Mouse (Mus musculus): Measurements from ENCODE around the gene Dbnl. TPM values are rescaled to one million over a fixed set of nuclear protein-coding genes. Genes with fewer than 3 reads are reported as not detected.

Dbnl gene
- polyA plus RNA-seq, 1 experiment from 2014 or later: 152 TPM

DNA sequence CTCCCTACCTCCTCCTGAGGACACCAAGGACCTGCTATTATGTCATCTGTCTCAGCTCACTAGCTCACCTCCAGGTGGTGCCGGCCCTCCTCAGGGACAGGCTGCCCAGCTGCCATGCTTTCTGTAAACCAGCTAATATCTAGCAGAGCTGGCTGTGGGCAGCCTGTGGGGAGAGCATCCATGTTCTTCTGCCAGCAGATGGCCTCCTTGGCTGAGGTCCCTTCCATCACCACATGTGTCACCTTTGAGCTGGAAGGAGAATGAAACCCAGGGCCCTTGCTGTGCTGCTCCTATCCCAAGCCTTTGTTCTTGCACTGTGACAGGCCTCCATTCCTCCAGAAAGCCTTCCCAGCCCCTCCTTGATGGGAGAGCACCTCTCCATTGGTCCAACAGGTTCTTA lies 47.8 kb downstream of the Dbnl start:
- H3K4me1 ChIP-seq (replicated peaks; ENCODE audit: control insufficient read depth, insufficient read depth, low read length): 0 out of 2 replicates have a peak, but pooled peaks cover 1% of the 10 kb centered on the region
- WGBS: 61% methylated on average over 1 of the region's 1 CpGs
- no peaks in the 10 kb centered on the region; the same call in 1 of the 2 replicates for H3K36me3 ChIP-seq (ENCODE audit: control insufficient read depth, insufficient read depth, low read length)
- no peaks in the 10 kb centered on the region for H3K9me3 ChIP-seq (ENCODE audit: control insufficient read depth, low read length)
- no peaks in the 10 kb centered on the region for H3K27me3 ChIP-seq (ENCODE audit: control insufficient read depth, insufficient read depth, low read length)
- H3K4me2 ChIP-seq (ENCODE audit: low read depth, low read length, severe bottlenecking): no peak overlapping the region
- no peak overlapping the region for H3K9ac ChIP-seq (ENCODE audit: low read length)
- H3K27ac ChIP-seq (ENCODE audit: low read depth, low read length): no peak overlapping the region
- peak; percentile 52 for DNase-seq (ENCODE audit: low spot score)
- no peak overlapping the region for H3K4me3 ChIP-seq (ENCODE audit: low read depth, low read length)
- no peak for ATAC-seq (replicated peaks; ENCODE audit: low FRiP score)

DNA sequence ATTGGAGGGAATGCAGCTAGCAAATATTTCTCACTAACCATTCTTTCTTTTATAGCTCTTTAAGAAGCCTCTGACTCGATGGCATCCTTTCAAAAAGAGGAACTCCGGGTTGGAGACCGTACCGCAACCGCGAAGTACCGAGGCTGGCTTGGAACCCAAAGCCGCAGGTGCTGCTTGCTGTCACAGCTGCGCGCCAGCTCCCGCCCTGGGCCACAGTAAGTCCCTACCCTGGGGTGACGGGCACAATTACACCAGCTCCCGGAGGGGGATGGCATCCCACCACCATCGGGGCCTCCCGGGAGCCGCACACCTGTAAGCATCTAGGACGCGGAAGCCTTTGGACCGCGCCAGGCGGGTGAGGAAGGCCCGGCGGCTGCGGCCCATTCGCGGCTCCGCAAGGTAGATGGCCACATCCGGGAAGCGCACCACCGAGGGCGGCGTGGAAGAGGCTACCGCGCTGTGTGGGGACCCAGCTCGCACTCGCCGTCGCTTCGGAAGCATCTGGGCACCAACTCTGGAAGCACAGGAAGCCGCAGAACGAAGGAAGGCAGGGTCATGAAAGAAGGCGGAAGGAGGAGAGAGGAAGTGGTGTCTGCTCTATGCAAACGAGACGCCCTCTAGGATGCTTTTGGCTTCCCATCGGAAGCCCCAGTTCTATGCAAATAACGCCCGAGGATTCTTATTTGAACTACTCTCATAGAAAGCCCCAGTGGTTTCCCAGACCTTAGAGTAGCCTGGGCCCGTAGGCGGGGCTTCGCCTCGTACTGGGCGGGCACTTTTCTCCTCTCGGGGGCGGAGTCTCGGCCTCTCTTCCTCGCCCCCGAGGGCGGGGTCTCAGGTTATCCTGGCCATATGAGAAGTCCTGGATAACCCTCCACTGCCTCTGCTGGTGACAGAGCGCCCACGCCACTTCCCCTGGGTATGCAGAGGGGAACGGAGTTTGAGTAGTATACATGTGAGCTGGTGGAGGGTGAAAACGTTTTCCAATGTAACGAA lies 49.3 kb downstream of the Dbnl start, which contains the start of gene Polm:
Polm (minus strand) TSS at position 766 of the 996 bp plus-strand sequence.
- H3K27ac ChIP-seq (ENCODE audit: low read depth, low read length): no peak within 1 kb of the TSS
- ATAC-seq (replicated peaks; ENCODE audit: low FRiP score): peak; percentile 97
- no peaks in the 10 kb centered on the region for H3K9me3 ChIP-seq (ENCODE audit: control insufficient read depth, low read length)
- peak within 1 kb of the TSS; percentile 63 for H3K4me3 ChIP-seq (ENCODE audit: low read depth, low read length)
- 0 out of 2 replicates have a peak, but pooled peaks cover 1% of the 10 kb centered on the region for H3K4me1 ChIP-seq (replicated peaks; ENCODE audit: control insufficient read depth, insufficient read depth, low read length)
- peak within 1 kb of the TSS; percentile 84 for H3K4me2 ChIP-seq (ENCODE audit: low read depth, low read length, severe bottlenecking)
- DNase-seq (ENCODE audit: low spot score): peak; percentile 95
- no peaks in the 10 kb centered on the region for H3K27me3 ChIP-seq (ENCODE audit: control insufficient read depth, insufficient read depth, low read length)
- H3K36me3 ChIP-seq (ENCODE audit: control insufficient read depth, insufficient read depth, low read length): no peaks in the 10 kb centered on the region
- WGBS: under 1% methylated on average over 62 of the region's 63 CpGs
- peak within 1 kb of the TSS; percentile 68 for H3K9ac ChIP-seq (ENCODE audit: low read length)

DNA sequence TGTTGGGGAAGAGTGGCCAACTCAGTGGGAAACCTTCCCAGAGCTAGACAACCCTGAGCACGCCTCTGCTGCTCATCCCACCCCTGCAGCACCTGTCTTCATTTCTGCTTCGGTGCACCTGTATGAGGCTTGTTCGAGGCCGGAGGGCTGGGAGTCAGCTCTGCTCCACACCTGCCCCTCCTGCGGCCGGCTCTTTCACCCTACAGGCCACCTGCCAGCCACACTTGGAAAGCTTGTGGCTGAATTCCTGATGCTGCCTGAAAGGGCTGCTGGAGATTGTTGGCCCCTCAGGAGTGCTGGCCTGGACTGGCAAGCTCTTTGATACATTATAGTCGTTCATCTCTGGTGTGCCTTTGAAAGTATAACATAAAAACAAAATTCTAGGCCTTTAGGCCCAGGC lies 52.1 kb downstream of the Dbnl start:
- peak; percentile 48 for DNase-seq (ENCODE audit: low spot score)

DNA sequence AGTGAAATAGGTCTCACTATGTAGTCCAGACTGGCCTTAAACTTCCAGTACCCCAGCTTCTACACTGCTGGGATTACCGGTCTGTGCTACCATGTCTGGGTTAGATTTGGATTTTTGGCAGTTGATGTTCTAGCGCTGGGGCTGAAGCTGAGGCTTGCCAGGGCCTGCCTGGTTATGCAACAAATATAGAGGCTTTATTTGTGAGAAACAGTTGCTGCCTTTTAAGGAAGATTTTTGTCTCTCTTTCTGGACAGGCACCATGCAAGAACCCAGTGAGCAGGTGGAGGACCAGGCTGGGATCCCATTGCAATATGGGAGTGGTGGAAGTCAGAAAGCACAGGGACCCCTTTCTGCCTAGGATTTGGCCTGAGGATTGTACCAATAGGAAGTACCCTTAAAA lies 53.5 kb downstream of the Dbnl start:
- WGBS: 92% methylated on average over 2 of the region's 2 CpGs

More for the DNA sequence above, 52.1 kb downstream of the Dbnl start:
- Histone ChIP-seq H3K4me1 (replicated peaks; ENCODE audit: control insufficient read depth, insufficient read depth, low read length) (0 out of 2 replicates have a peak, but pooled peaks cover 1% of the 10 kb centered on the region), H3K27me3 (ENCODE audit: control insufficient read depth, insufficient read depth, low read length) (no peaks in the 10 kb centered on the region), H3K9ac (ENCODE audit: low read length) (no peak overlapping the region), H3K9me3 (ENCODE audit: control insufficient read depth, low read length) (no peaks in the 10 kb centered on the region), H3K27ac (ENCODE audit: low read depth, low read length) (no peak overlapping the region), H3K4me2 (ENCODE audit: low read depth, low read length, severe bottlenecking) (no peak overlapping the region), H3K4me3 (ENCODE audit: low read depth, low read length) (no peak overlapping the region), H3K36me3 (ENCODE audit: control insufficient read depth, insufficient read depth, low read length) (no peaks in the 10 kb centered on the region)
- ATAC-seq (replicated peaks; ENCODE audit: low FRiP score): no peak
- 83% methylated on average over 7 of the region's 7 CpGs for WGBS

DNA sequence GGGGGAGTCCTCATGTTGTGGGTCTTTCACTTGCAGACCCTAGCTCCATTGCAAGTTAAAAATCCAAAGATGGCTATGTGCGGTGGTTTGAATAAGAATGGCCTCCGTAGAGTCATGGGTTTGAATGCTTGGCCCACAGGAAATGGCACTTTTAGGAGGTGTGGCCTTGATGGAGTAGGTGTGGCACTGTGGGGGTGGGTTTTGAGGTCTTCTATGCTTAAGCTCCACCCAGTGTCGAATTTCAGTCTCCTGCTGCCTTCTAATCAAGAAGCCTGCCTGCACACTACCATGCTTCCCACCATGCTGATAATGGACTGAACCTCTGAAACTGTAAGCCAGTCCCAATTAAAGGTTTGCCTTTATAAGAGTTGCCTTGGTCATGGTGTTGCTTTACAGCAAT lies 54.8 kb downstream of the Dbnl start:
- ATAC-seq (replicated peaks; ENCODE audit: low FRiP score): no peak
- Histone ChIP-seq H3K4me2 (ENCODE audit: low read depth, low read length, severe bottlenecking) (no peak overlapping the region), H3K9ac (ENCODE audit: low read length) (no peak overlapping the region), H3K36me3 (ENCODE audit: control insufficient read depth, insufficient read depth, low read length) (no peaks in the 10 kb centered on the region), H3K4me1 (replicated peaks; ENCODE audit: control insufficient read depth, insufficient read depth, low read length) (no peaks in the 10 kb centered on the region), H3K4me3 (ENCODE audit: low read depth, low read length) (no peak overlapping the region), H3K9me3 (ENCODE audit: control insufficient read depth, low read length) (no peaks in the 10 kb centered on the region), H3K27ac (ENCODE audit: low read depth, low read length) (no peak overlapping the region), H3K27me3 (ENCODE audit: control insufficient read depth, insufficient read depth, low read length) (no peaks in the 10 kb centered on the region)
- DNase-seq (ENCODE audit: low spot score): peak; percentile 11
- WGBS: 85% methylated on average over 3 of the region's 3 CpGs

More for the DNA sequence above, 53.5 kb downstream of the Dbnl start:
- DNase-seq (ENCODE audit: low spot score) (peak; percentile 41), ATAC-seq (replicated peaks; ENCODE audit: low FRiP score) (no peak)
- Histone ChIP-seq H3K4me3 (ENCODE audit: low read depth, low read length) (no peak overlapping the region), H3K9me3 (ENCODE audit: control insufficient read depth, low read length) (no peaks in the 10 kb centered on the region), H3K4me1 (replicated peaks; ENCODE audit: control insufficient read depth, insufficient read depth, low read length) (no peaks in the 10 kb centered on the region), H3K9ac (ENCODE audit: low read length) (no peak overlapping the region), H3K4me2 (ENCODE audit: low read depth, low read length, severe bottlenecking) (no peak overlapping the region), H3K27me3 (ENCODE audit: control insufficient read depth, insufficient read depth, low read length) (no peaks in the 10 kb centered on the region), H3K36me3 (ENCODE audit: control insufficient read depth, insufficient read depth, low read length) (no peaks in the 10 kb centered on the region), H3K27ac (ENCODE audit: low read depth, low read length) (no peak overlapping the region)

DNA sequence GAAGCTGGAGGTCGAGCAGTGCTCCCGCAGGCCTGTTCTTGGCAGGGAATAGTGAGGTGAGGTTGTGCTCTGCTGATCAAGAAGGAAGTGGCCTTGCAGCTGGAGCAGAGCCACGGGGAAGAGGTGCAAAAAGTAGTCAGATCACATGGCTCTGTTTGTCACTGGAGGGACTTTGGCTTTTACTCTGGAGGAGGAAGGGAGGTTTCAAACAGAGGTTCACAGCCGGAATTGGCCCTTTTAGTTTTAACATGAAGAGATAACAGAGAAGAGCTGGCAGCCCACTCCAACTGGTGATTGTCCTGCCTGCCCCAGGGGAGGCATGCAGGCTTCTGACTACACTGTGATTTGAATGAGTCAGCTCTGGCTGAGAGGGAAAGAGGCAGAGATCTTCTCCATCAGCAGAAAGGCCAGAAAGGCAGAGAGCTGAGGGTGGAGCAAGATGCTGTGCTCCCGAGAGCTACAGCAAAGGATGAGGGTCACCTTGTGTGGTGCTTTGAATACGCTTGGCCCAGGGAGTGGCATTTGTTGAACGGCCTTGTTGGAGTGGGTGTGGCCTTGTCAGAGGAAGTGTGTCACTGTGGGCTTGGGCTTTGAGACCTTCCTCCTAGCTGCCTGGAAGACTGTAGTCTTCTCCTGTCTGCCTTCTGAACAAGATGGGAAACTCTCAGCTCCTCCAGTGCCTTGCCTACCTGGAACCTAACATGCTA lies 58.5 kb downstream of the Dbnl start:
- ATAC-seq (replicated peaks; ENCODE audit: low FRiP score) (no peak), DNase-seq (ENCODE audit: low spot score) (no peak)
- Histone ChIP-seq H3K4me1 (replicated peaks; ENCODE audit: control insufficient read depth, insufficient read depth, low read length) (no peaks in the 10 kb centered on the region), H3K4me2 (ENCODE audit: low read depth, low read length, severe bottlenecking) (no peak overlapping the region), H3K27me3 (ENCODE audit: control insufficient read depth, insufficient read depth, low read length) (no peaks in the 10 kb centered on the region), H3K36me3 (ENCODE audit: control insufficient read depth, insufficient read depth, low read length) (no peaks in the 10 kb centered on the region), H3K9ac (ENCODE audit: low read length) (no peak overlapping the region), H3K4me3 (ENCODE audit: low read depth, low read length) (no peak overlapping the region), H3K9me3 (ENCODE audit: control insufficient read depth, low read length) (no peaks in the 10 kb centered on the region), H3K27ac (ENCODE audit: low read depth, low read length) (no peak overlapping the region)
- 80% methylated on average over 7 of the region's 7 CpGs for WGBS

DNA sequence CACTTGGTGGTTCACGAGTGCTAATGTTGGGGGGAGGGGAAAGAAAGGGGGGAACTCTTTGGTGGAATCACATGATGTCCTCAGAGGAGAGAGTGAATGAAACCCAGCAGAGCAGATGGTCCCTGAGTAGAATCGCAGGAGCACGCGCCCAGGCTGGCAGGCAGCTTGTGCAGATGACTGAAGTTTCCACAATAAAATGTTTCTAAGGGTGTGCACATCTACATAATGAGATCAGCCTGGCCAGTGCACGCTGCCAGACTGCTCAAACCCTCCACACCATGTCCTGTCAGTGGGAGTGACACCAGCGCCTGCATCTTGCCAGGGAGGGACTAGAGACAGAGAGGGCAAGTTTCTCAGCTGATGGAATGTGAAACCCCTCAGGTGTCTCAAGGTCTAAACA lies 60.5 kb downstream of the Dbnl start:
- Histone ChIP-seq H3K4me2 (ENCODE audit: low read depth, low read length, severe bottlenecking) (no peak overlapping the region), H3K4me3 (ENCODE audit: low read depth, low read length) (no peak overlapping the region), H3K27me3 (ENCODE audit: control insufficient read depth, insufficient read depth, low read length) (no peaks in the 10 kb centered on the region), H3K36me3 (ENCODE audit: control insufficient read depth, insufficient read depth, low read length) (no peaks in the 10 kb centered on the region), H3K4me1 (replicated peaks; ENCODE audit: control insufficient read depth, insufficient read depth, low read length) (no peaks in the 10 kb centered on the region), H3K9ac (ENCODE audit: low read length) (no peak overlapping the region), H3K27ac (ENCODE audit: low read depth, low read length) (no peak overlapping the region), H3K9me3 (ENCODE audit: control insufficient read depth, low read length) (no peaks in the 10 kb centered on the region)
- ATAC-seq (replicated peaks; ENCODE audit: low FRiP score): no peak
- no peak for DNase-seq (ENCODE audit: low spot score)
- 59% methylated on average over 6 of the region's 6 CpGs for WGBS

DNA sequence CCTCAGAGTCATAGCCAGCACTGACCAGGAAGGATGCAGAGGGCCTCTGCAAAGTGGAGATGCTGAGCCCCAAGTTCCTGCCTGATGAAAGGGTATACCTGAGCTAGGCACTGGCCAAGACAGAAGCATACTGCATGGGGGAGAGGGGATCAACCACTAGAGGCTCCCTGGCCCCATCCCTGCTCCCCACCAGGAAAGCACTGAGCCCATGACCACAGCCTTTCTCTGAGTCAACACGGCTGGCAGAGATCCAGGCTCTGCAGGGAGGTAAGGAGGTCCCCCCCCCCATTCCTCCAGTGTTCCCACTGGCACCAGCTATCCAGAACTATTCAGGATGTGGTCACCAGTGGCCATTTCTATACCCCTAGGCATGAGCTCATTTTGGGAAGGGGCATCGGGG lies 61.0 kb downstream of the Dbnl start:
- H3K27me3 ChIP-seq (ENCODE audit: control insufficient read depth, insufficient read depth, low read length): no peaks in the 10 kb centered on the region

More for the DNA sequence above, 61.0 kb downstream of the Dbnl start:
- Histone ChIP-seq H3K4me2 (ENCODE audit: low read depth, low read length, severe bottlenecking) (no peak overlapping the region), H3K36me3 (ENCODE audit: control insufficient read depth, insufficient read depth, low read length) (no peaks in the 10 kb centered on the region), H3K4me1 (replicated peaks; ENCODE audit: control insufficient read depth, insufficient read depth, low read length) (no peaks in the 10 kb centered on the region), H3K9ac (ENCODE audit: low read length) (no peak overlapping the region), H3K27ac (ENCODE audit: low read depth, low read length) (no peak overlapping the region), H3K4me3 (ENCODE audit: low read depth, low read length) (no peak overlapping the region), H3K9me3 (ENCODE audit: control insufficient read depth, low read length) (no peaks in the 10 kb centered on the region)
- WGBS: 83% methylated on average over 2 of the region's 2 CpGs
- DNase-seq (ENCODE audit: low spot score) (no peak), ATAC-seq (replicated peaks; ENCODE audit: low FRiP score) (no peak)
